Mouse (Mus musculus) CH12.LX (cell line): Measurements from ENCODE around the gene Myh9. TPM values are rescaled to one million over a fixed set of nuclear protein-coding genes. Genes with fewer than 3 reads are reported as not detected.

Experiments
- DNase-seq: peaks from one replicate; pipeline ENCODE4 v3.0.0-alpha.2; 2013; ENCODE audit errors: extremely low read depth
- H3K27ac ChIP-seq: 2 replicates; pipeline ENCODE4 v1.5.1; 2012; ENCODE audit warnings: low read depth, mild to moderate bottlenecking, control low read depth, moderate library complexity; ENCODE audit not compliant: insufficient read depth
- H3K27me3 ChIP-seq: replicated peaks from 2 replicates; pipeline ENCODE3; 2012; ENCODE audit warnings: inconsistent platforms
- H3K36me3 ChIP-seq, 2 experiments: replicated peaks in 1 of 2; 2 replicates each; pipeline versions ENCODE3 to v1.6.1; 2012; ENCODE audit warnings: inconsistent platforms in 1 of 2, low read length in 1 of 2, mild to moderate bottlenecking in 1 of 2, mixed read lengths in 1 of 2, moderate library complexity in 1 of 2; ENCODE audit not compliant: control insufficient read depth in 1 of 2, insufficient read depth in 1 of 2
- H3K4me1 ChIP-seq, 2 experiments: 2 replicates each; pipeline ENCODE4 v1.6.1; 2012; ENCODE audit warnings: inconsistent platforms in 1 of 2, moderate library complexity in 1 of 2; ENCODE audit not compliant: insufficient read depth in 2 of 2, control insufficient read depth in 1 of 2
- H3K4me2 ChIP-seq: 2 replicates; pipeline ENCODE4 v1.6.1; 2012; ENCODE audit warnings: low read depth, mild to moderate bottlenecking, control low read depth; ENCODE audit not compliant: poor library complexity, insufficient read depth, severe bottlenecking
- H3K4me3 ChIP-seq, 3 experiments: fragments of 150-350 bp in 1 of 3; sonication (generic) in 1 of 3; replicated peaks in 1 of 3; 2 replicates each; pipeline versions ENCODE3 to v1.5.1; 2011 to 2012; ENCODE audit warnings: low read depth in 2 of 3, low read length in 2 of 3, mild to moderate bottlenecking in 2 of 3, moderate library complexity in 2 of 3, control low read depth in 1 of 3, improper control_type of control experiment in 1 of 3, inconsistent platforms in 1 of 3, mixed read lengths in 1 of 3; ENCODE audit not compliant: poor library complexity in 1 of 3
- H3K79me2 ChIP-seq: replicated peaks from 2 replicates; pipeline ENCODE4 v1.6.1; 2012; ENCODE audit warnings: mild to moderate bottlenecking, moderate library complexity; ENCODE audit not compliant: control insufficient read depth, poor library complexity, insufficient read depth, severe bottlenecking; ENCODE audit errors: extremely low read depth
- H3K9ac ChIP-seq: 2 replicates; pipeline ENCODE4 v1.6.1; 2012; ENCODE audit warnings: low read depth, mild to moderate bottlenecking, control low read depth, moderate library complexity; ENCODE audit not compliant: insufficient read depth
- H3K9me3 ChIP-seq: replicated peaks from 2 replicates; pipeline ENCODE3; 2012; ENCODE audit warnings: low read length, inconsistent platforms, mixed read lengths
- BHLHE40 ChIP-seq: IDR thresholded peaks from 2 replicates; pipeline ENCODE4 v1.6.1; 2011; ENCODE audit warnings: mild to moderate bottlenecking, low read depth, low read length, improper control_type of control experiment
- CHD1 ChIP-seq: IDR thresholded peaks from 2 replicates; pipeline ENCODE4 v1.6.1; 2012; ENCODE audit warnings: low read depth, low read length, improper control_type of control experiment, inconsistent platforms
- CHD2 ChIP-seq: IDR thresholded peaks from 2 replicates; pipeline ENCODE4 v1.6.1; 2011; ENCODE audit warnings: low read length, improper control_type of control experiment
- E2F4 ChIP-seq: IDR thresholded peaks from 2 replicates; pipeline ENCODE4 v1.6.1; 2011; ENCODE audit warnings: low read depth, low read length, improper control_type of control experiment; ENCODE audit not compliant: insufficient replicate concordance
- EP300 ChIP-seq: IDR thresholded peaks from 2 replicates; pipeline ENCODE4 v1.6.1; 2011; ENCODE audit warnings: low read length, improper control_type of control experiment
- ETS1 ChIP-seq: conservative IDR thresholded peaks from 2 replicates; pipeline ENCODE4 v1.6.1; 2012; ENCODE audit warnings: low read depth, mild to moderate bottlenecking, inconsistent platforms, low read length, improper control_type of control experiment, moderate library complexity
- HCFC1 ChIP-seq: IDR thresholded peaks from 2 replicates; pipeline ENCODE4 v1.6.1; 2012; ENCODE audit warnings: low read depth, mild to moderate bottlenecking, inconsistent platforms, low read length, improper control_type of control experiment
- IRF4 ChIP-seq: IDR thresholded peaks from 2 replicates; pipeline ENCODE4 v1.6.1; 2014; ENCODE audit warnings: low read depth, mild to moderate bottlenecking, inconsistent platforms, low read length, improper control_type of control experiment
- JUN ChIP-seq: IDR thresholded peaks from 2 replicates; pipeline ENCODE4 v1.6.1; 2011; ENCODE audit warnings: low read depth, mild to moderate bottlenecking, low read length, improper control_type of control experiment, moderate library complexity; ENCODE audit not compliant: insufficient read depth
- JUND ChIP-seq: conservative IDR thresholded peaks from 2 replicates; pipeline ENCODE4 v1.6.1; 2011; ENCODE audit warnings: low read depth, low read length, improper control_type of control experiment
- KAT2A ChIP-seq: IDR thresholded peaks from 2 replicates; pipeline ENCODE4 v1.6.1; 2012; ENCODE audit warnings: low read length, improper control_type of control experiment, inconsistent platforms; ENCODE audit not compliant: insufficient replicate concordance
- MAFK ChIP-seq: IDR thresholded peaks from 2 replicates; pipeline ENCODE4 v1.6.1; 2011; ENCODE audit warnings: low read length, improper control_type of control experiment; ENCODE audit not compliant: insufficient replicate concordance
- MAX ChIP-seq: IDR thresholded peaks from 2 replicates; pipeline ENCODE4 v1.6.1; 2011; ENCODE audit warnings: low read length, improper control_type of control experiment
- MEF2A ChIP-seq: IDR thresholded peaks from 2 replicates; pipeline ENCODE4 v1.6.1; 2014; ENCODE audit warnings: low read depth, mild to moderate bottlenecking, inconsistent platforms, low read length, improper control_type of control experiment, borderline replicate concordance
- MXI1 ChIP-seq: IDR thresholded peaks from 2 replicates; pipeline ENCODE4 v1.6.1; 2011; ENCODE audit warnings: mild to moderate bottlenecking, low read depth, low read length, improper control_type of control experiment
- MYC ChIP-seq: IDR thresholded peaks from 2 replicates; pipeline ENCODE4 v1.6.1; 2011; ENCODE audit warnings: low read depth, mild to moderate bottlenecking, improper control_type of control experiment, low read length
- POLR2AphosphoS2 ChIP-seq: IDR thresholded peaks from 2 replicates; pipeline ENCODE4 v1.6.1; 2011; ENCODE audit warnings: low read depth, low read length, improper control_type of control experiment
- RCOR1 ChIP-seq: conservative IDR thresholded peaks from 2 replicates; pipeline ENCODE4 v1.6.1; 2012; ENCODE audit warnings: low read depth, mild to moderate bottlenecking, inconsistent platforms, low read length, improper control_type of control experiment
- TBP ChIP-seq: conservative IDR thresholded peaks from 2 replicates; pipeline ENCODE4 v1.6.1; 2011; ENCODE audit warnings: low read depth, low read length, improper control_type of control experiment
- TCF12 ChIP-seq: IDR thresholded peaks from 2 replicates; pipeline ENCODE4 v1.6.1; 2014; ENCODE audit warnings: low read depth, mild to moderate bottlenecking, inconsistent platforms, low read length, improper control_type of control experiment
- UBTF ChIP-seq: IDR thresholded peaks from 2 replicates; pipeline ENCODE4 v1.6.1; 2012; ENCODE audit warnings: low read depth, mild to moderate bottlenecking, inconsistent platforms, low read length, improper control_type of control experiment, moderate library complexity
- USF1 ChIP-seq: IDR thresholded peaks from 2 replicates; pipeline ENCODE4 v1.6.1; 2014; ENCODE audit warnings: low read depth, mild to moderate bottlenecking, inconsistent platforms, low read length, improper control_type of control experiment
- USF2 ChIP-seq: conservative IDR thresholded peaks from 2 replicates; pipeline ENCODE4 v1.6.1; 2011; ENCODE audit warnings: low read depth, low read length, improper control_type of control experiment
- ZC3H11A ChIP-seq: IDR thresholded peaks from 2 replicates; pipeline ENCODE4 v1.6.1; 2012; ENCODE audit warnings: low read depth, mild to moderate bottlenecking, inconsistent platforms, low read length, improper control_type of control experiment
- ZNF384 ChIP-seq: IDR thresholded peaks from 2 replicates; pipeline ENCODE4 v1.6.1; 2012; ENCODE audit warnings: low read depth, low read length, improper control_type of control experiment, inconsistent platforms
- dilution Hi-C: fragments of 300-500 bp; cut with MboI; formaldehyde crosslinking; loops from 2 replicates; pipeline ENCODE4 v1.14.3; 2020; ENCODE audit warnings: low sequenced_read_pairs; ENCODE audit not compliant: extremely low pct_unique_long_range_greater_than_20kb, extremely low pct_ligation_motif_present
- in situ Hi-C: fragments of 300-500 bp; cut with MboI; formaldehyde crosslinking; loops from 3 replicates; pipeline ENCODE4 v1.14.3; 2019; ENCODE audit warnings: low sequenced_read_pairs, low pct_ligation_motif_present, low pct_unique_long_range_greater_than_20kb, mixed read lengths
- polyA plus RNA-seq: library from polyadenylated mRNA; unstranded; fragments of >175 nt; gene quantifications from 2 replicates; pipeline ENCODE4 v1.2.1, GENCODE M21; 2012; ENCODE audit warnings: low read depth; ENCODE audit not compliant: insufficient read length
- total RNA-seq, 2 experiments: library from RNA; depleted of rRNA; stranded (reverse); fragments of 300-350 nt in 1 of 2; fragments of >200 nt in 1 of 2; gene quantifications; 2 replicates each; pipeline ENCODE4 v1.2.3; 2012 to 2014

The Myh9 gene
- total and polyA plus RNA-seq, 3 experiments, result 43.8 to 165 (median 146) TPM

DNA sequence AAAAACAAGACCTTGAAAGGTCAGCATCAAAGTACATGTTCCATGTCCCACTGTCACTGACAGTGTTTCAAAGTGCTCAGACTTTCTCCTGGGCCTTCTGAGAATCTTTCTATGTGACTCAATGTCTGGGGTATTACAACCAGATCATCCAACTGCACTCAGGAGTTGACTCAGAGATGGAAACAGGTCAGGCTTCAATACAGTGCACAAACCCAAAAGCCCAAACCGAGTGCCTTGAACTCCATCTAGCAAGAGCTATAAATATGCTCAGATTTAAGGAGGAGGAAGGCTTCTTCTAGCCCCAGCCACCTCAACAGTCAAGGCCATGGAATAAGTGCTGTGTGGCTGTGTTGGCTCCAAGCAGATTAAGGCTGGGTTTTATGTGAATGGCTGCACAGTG, 56.2 kb downstream of the Myh9 start:
- no peaks in the 10 kb centered on the region for H3K4me1 ChIP-seq
- in situ Hi-C loops, result loop anchor here (5.0 kb wide), 1 partner anchor 56 kb away; the partner anchor contains the start of gene Myh9
- no peaks in the 10 kb centered on the region for H3K79me2 ChIP-seq
- no peak for TF ChIP-seq EP300
- no peak for TF ChIP-seq JUND
- TF ChIP-seq JUN, result no peak
- TF ChIP-seq USF2, result no peak
- no peak for TF ChIP-seq KAT2A
- no peak for TF ChIP-seq MEF2A
- TF ChIP-seq UBTF, result no peak
- TF ChIP-seq TBP, result no peak
- TF ChIP-seq HCFC1, result no peak
- TF ChIP-seq ETS1, result no peak
- no peak for TF ChIP-seq TCF12
- DNase-seq, result no peak
- H3K27ac ChIP-seq, result no peak overlapping the region
- no peaks in the 10 kb centered on the region for H3K9me3 ChIP-seq
- H3K27me3 ChIP-seq, result no peaks in the 10 kb centered on the region
- H3K36me3 ChIP-seq, result peaks cover 98 to 100% of the 10 kb centered on the region in 2 experiments
- dilution Hi-C loops, result no loop called here
- no peak overlapping the region for H3K9ac ChIP-seq
- H3K4me3 ChIP-seq, result no peak overlapping the region
- no peak overlapping the region for H3K4me2 ChIP-seq

DNA sequence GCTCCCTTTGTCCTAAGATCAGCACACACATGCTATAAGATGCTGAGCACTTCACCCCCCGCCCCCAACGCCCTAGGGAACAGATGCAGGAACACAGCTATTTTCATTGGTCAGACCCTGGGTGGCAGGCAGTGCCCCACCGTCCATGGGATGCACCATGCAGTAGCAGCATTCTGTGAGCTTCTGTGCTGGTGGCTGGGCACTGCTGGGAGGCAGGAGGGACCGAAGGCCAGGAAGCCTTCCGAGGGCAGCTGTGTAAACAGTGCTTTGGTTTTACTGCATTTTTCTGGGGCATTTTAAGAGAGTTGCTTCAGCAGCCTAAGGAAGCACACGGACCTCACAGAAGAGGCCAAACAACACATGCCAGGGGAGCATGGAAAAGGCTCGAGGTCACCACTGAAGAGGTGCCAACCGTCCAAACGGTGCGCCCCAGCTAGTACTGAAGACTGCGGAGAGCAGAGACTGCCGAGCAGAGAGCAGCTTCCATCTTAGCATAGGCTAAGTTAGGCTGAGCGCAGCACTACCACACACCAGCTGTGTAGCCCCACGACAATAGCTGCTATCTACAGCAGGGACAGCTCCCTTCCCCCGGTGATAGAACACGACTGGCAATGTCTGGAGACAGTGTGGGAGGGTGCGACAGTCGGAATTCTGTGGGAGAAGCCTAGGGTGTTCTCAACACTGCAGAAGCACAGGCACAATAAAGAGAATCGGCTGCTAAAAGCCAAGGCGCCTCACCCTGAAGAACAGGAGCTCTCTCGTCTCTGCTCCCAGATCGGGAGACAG, 57.7 kb downstream of the Myh9 start:
- Histone ChIP-seq H3K27ac (no peak overlapping the region), H3K4me2 (no peak overlapping the region), H3K9me3 (no peaks in the 10 kb centered on the region), H3K4me1 (no peaks in the 10 kb centered on the region), H3K79me2 (no peaks in the 10 kb centered on the region), H3K27me3 (no peaks in the 10 kb centered on the region), H3K4me3 (no peak overlapping the region), H3K9ac (no peak overlapping the region), H3K36me3 (peaks cover 98 to 100% of the 10 kb centered on the region in 2 experiments)
- dilution Hi-C loops, result no loop called here
- TF ChIP-seq JUND, result no peak
- TF ChIP-seq BHLHE40, result no peak
- TF ChIP-seq USF1, result no peak
- no peak for TF ChIP-seq RCOR1
- no peak for TF ChIP-seq HCFC1
- TF ChIP-seq ZC3H11A, result no peak
- TF ChIP-seq MAFK, result no peak
- no peak for TF ChIP-seq USF2
- TF ChIP-seq MYC, result no peak
- no peak for TF ChIP-seq ZNF384
- TF ChIP-seq CHD2, result no peak
- TF ChIP-seq MAX, result no peak
- TF ChIP-seq IRF4, result no peak
- no peak for TF ChIP-seq CHD1
- TF ChIP-seq E2F4, result no peak
- no peak for TF ChIP-seq POLR2AphosphoS2
- no peak for TF ChIP-seq MXI1
- TF ChIP-seq TBP, result no peak
- DNase-seq, result no peak
- in situ Hi-C loops, result no loop called here
